Mouse (Mus musculus) urinary bladder, postnatal 4 days (tissue): Measurements from ENCODE around the gene Lbr.
"Not testable (repeated sequence)": the region's sequence is repeated elsewhere in the genome, so short reads cannot be mapped to it uniquely, and the experiment has no call there.

Experiments used
- DNase-seq, 2 experiments: peaks; one replicate each; pipeline ENCODE4 v3.0.0; 2021 to 2022; ENCODE audit warnings: low spot score in 2 of 2

Gene Lbr

GRCm38 (mm10) chr1:181782600-181782999 is 60.2 kb downstream of the Lbr start:
- DNase-seq, result not testable (repeated sequence)

- no peak for DNase-seq
Observed at GRCm38 (mm10) chr1:181776541-181776940, 66.3 kb downstream of the Lbr start.

- no peak for DNase-seq
Observed at GRCm38 (mm10) chr1:181771871-181772270, 71.0 kb downstream of the Lbr start.

- no peak for DNase-seq
Observed at GRCm38 (mm10) chr1:181769392-181769791, 73.5 kb downstream of the Lbr start.
